Mouse (Mus musculus) MEL (cell line): ENCODE data around the gene Cpne9. TPM values are rescaled to one million over a fixed set of nuclear protein-coding genes. Genes with fewer than 3 reads are reported as not detected.

Experiments
- DNase-seq: peaks from one replicate; pipeline ENCODE4 v3.0.0; 2011; ENCODE audit warnings: low read depth, low spot score
- H3K27ac ChIP-seq: 2 replicates; pipeline ENCODE4 v1.5.1; 2012; ENCODE audit warnings: low read depth, mild to moderate bottlenecking, control low read depth, low read length, moderate library complexity; ENCODE audit not compliant: control insufficient read depth
- H3K27me3 ChIP-seq, 2 experiments: fragments of 150-350 bp in 1 of 2; sonication (generic) in 1 of 2; 2 replicates each; pipeline ENCODE4 v1.6.1; 2012; ENCODE audit warnings: low read length in 2 of 2, mild to moderate bottlenecking in 2 of 2, improper control_type of control experiment in 1 of 2, moderate library complexity in 1 of 2; ENCODE audit not compliant: insufficient read depth in 2 of 2, control insufficient read depth in 1 of 2
- H3K36me3 ChIP-seq, 2 experiments: 2 replicates each; pipeline ENCODE4 v1.6.1; 2012 to 2014; ENCODE audit warnings: low read length in 2 of 2, improper control_type of control experiment in 1 of 2, inconsistent platforms in 1 of 2, mild to moderate bottlenecking in 1 of 2; ENCODE audit not compliant: insufficient read depth in 2 of 2, control insufficient read depth in 1 of 2
- H3K4me1 ChIP-seq, 2 experiments: fragments of 150-350 bp in 1 of 2; sonication (generic) in 1 of 2; 2 replicates each; pipeline ENCODE4 v1.6.1; 2012; ENCODE audit warnings: low read length in 2 of 2, improper control_type of control experiment in 1 of 2, mild to moderate bottlenecking in 1 of 2; ENCODE audit not compliant: insufficient read depth in 2 of 2, control insufficient read depth in 1 of 2
- H3K4me3 ChIP-seq, 2 experiments: fragments of 150-350 bp in 1 of 2; sonication (generic) in 1 of 2; 2 replicates each; pipeline ENCODE4 v1.5.1; 2012; ENCODE audit warnings: low read depth in 2 of 2, low read length in 2 of 2, mild to moderate bottlenecking in 2 of 2, moderate library complexity in 2 of 2, control low read depth in 1 of 2, improper control_type of control experiment in 1 of 2; ENCODE audit not compliant: control insufficient read depth in 1 of 2, insufficient read depth in 1 of 2
- H3K79me2 ChIP-seq: 2 replicates; pipeline ENCODE4 v1.6.1; 2012; ENCODE audit warnings: mild to moderate bottlenecking, low read length, moderate library complexity; ENCODE audit not compliant: control insufficient read depth, poor library complexity, insufficient read depth
- H3K9ac ChIP-seq: 2 replicates; pipeline ENCODE4 v1.6.1; 2012; ENCODE audit warnings: low read depth, mild to moderate bottlenecking, control low read depth, low read length, moderate library complexity; ENCODE audit not compliant: control insufficient read depth, poor library complexity, severe bottlenecking
- H3K9me3 ChIP-seq: fragments of 150-350 bp; sonication (generic); replicated peaks from 2 replicates; pipeline ENCODE4 v1.6.1; 2012; ENCODE audit warnings: mild to moderate bottlenecking, low read length, improper control_type of control experiment, moderate library complexity; ENCODE audit not compliant: insufficient read depth
- CHD1 ChIP-seq: IDR thresholded peaks from 2 replicates; pipeline ENCODE4 v1.6.1; 2012; ENCODE audit warnings: low read depth, mild to moderate bottlenecking, inconsistent platforms, low read length, improper control_type of control experiment
- CHD2 ChIP-seq: IDR thresholded peaks from 2 replicates; pipeline ENCODE4 v1.6.1; 2011; ENCODE audit warnings: low read length, improper control_type of control experiment
- E2F4 ChIP-seq: IDR thresholded peaks from 2 replicates; pipeline ENCODE4 v1.6.1; 2011; ENCODE audit warnings: low read depth, low read length, improper control_type of control experiment, borderline replicate concordance
- ELF1 ChIP-seq: IDR thresholded peaks from 2 replicates; pipeline ENCODE4 v1.6.1; 2014; ENCODE audit warnings: low read depth, mild to moderate bottlenecking, inconsistent platforms, low read length, improper control_type of control experiment, moderate library complexity
- ETS1 ChIP-seq: IDR thresholded peaks from 2 replicates; pipeline ENCODE4 v1.6.1; 2012; ENCODE audit warnings: low read depth, mild to moderate bottlenecking, inconsistent platforms, low read length, improper control_type of control experiment, moderate library complexity
- GABPA ChIP-seq: IDR thresholded peaks from 2 replicates; pipeline ENCODE4 v1.6.1; 2012; ENCODE audit warnings: low read depth, mild to moderate bottlenecking, inconsistent platforms, low read length, improper control_type of control experiment, moderate library complexity
- JUND ChIP-seq: IDR thresholded peaks from 2 replicates; pipeline ENCODE4 v1.6.1; 2011; ENCODE audit warnings: low read depth, mild to moderate bottlenecking, improper control_type of control experiment, low read length
- MAFK ChIP-seq: IDR thresholded peaks from 2 replicates; pipeline ENCODE4 v1.6.1; 2011; ENCODE audit warnings: low read depth, mild to moderate bottlenecking, low read length, improper control_type of control experiment, borderline replicate concordance
- MYB ChIP-seq: IDR thresholded peaks from 2 replicates; pipeline ENCODE4 v1.6.1; 2011; ENCODE audit warnings: mild to moderate bottlenecking, low read depth, low read length, improper control_type of control experiment
- POLR2AphosphoS5 ChIP-seq: IDR thresholded peaks from 2 replicates; pipeline ENCODE4 v1.6.1; 2012; ENCODE audit warnings: low read depth, borderline replicate concordance, mild to moderate bottlenecking, inconsistent platforms, low read length, moderate library complexity, mixed read lengths
- RAD21 ChIP-seq: IDR thresholded peaks from 2 replicates; pipeline ENCODE4 v1.6.1; 2011; ENCODE audit warnings: mild to moderate bottlenecking, low read depth, low read length, improper control_type of control experiment
- SIN3A ChIP-seq: IDR thresholded peaks from 2 replicates; pipeline ENCODE4 v1.6.1; 2012; ENCODE audit warnings: low read length, improper control_type of control experiment, inconsistent platforms
- TCF12 ChIP-seq: IDR thresholded peaks from 2 replicates; pipeline ENCODE4 v1.6.1; 2014; ENCODE audit warnings: low read depth, mild to moderate bottlenecking, inconsistent platforms, low read length, improper control_type of control experiment, moderate library complexity
- USF1 ChIP-seq: IDR thresholded peaks from 2 replicates; pipeline ENCODE4 v1.6.1; 2014; ENCODE audit warnings: low read depth, mild to moderate bottlenecking, inconsistent platforms, low read length, improper control_type of control experiment, moderate library complexity
- ZC3H11A ChIP-seq: IDR thresholded peaks from 2 replicates; pipeline ENCODE4 v1.6.1; 2012; ENCODE audit warnings: low read depth, mild to moderate bottlenecking, inconsistent platforms, low read length, improper control_type of control experiment
- ZMIZ1 ChIP-seq: IDR thresholded peaks from 2 replicates; pipeline ENCODE4 v1.6.1; 2012; ENCODE audit warnings: low read depth, mild to moderate bottlenecking, inconsistent platforms, low read length, improper control_type of control experiment, moderate library complexity
- ZNF384 ChIP-seq: IDR thresholded peaks from 2 replicates; pipeline ENCODE4 v1.6.1; 2012; ENCODE audit warnings: low read depth, mild to moderate bottlenecking, inconsistent platforms, low read length, improper control_type of control experiment
- polyA plus RNA-seq, 2 experiments: library from polyadenylated mRNA; stranded (reverse) in 1 of 2; unstranded in 1 of 2; fragments of >175 nt in 1 of 2; fragments of >200 nt in 1 of 2; gene quantifications; 2 replicates each; pipeline versions ENCODE4 v1.2.1 to v1.2.4; 2012; ENCODE audit warnings: low replicate concordance in 2 of 2, low read depth in 1 of 2; ENCODE audit not compliant: insufficient read length in 2 of 2, insufficient read depth in 1 of 2, missing spikeins in 1 of 2
- total RNA-seq: library from RNA; depleted of rRNA; stranded (reverse); fragments of 300-350 nt; gene quantifications from 2 replicates; pipeline ENCODE4 v1.2.3, GENCODE M21; 2012

The Cpne9 gene
- total and polyA plus RNA-seq, 3 experiments = 1.3 to 1.6 TPM; not detected in 1

DNA sequence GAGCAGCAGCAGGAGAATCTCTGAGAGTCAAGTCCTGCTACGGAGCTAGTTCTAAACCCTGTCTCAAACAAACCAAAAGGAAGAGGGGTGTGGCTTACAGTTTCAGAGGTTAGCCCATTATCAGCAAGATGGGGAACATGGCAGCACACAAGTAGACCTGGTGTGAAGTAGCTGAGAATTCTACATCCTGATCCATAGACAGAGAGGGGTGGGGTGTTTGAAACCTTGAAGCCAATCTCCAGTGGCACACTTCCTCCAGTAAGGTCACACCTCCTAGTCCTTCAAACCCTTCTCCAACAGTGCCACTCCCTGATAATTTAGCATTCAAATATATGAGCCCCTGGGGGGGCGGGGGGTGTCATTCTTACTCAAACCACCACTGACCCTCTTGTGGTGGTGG, 13.9 kb downstream of the Cpne9 start:
- TF ChIP-seq MYB (no peak), E2F4 (no peak), SIN3A (no peak), ZMIZ1 (no peak), CHD2 (no peak), ZNF384 (no peak), ETS1 (no peak), TCF12 (no peak), CHD1 (no peak), ZC3H11A (no peak)
- Histone ChIP-seq H3K4me1 (peaks cover 14 to 19% of the 10 kb centered on the region in 2 experiments), H3K4me3 (no peak overlapping the region), H3K9ac (no peak overlapping the region), H3K9me3 (no peaks in the 10 kb centered on the region), H3K27me3 (no peaks in the 10 kb centered on the region), H3K36me3 (peaks cover 0 to 13% of the 10 kb centered on the region in 2 experiments; a peak in 2 of 4 replicates), H3K79me2 (no peaks in the 10 kb centered on the region), H3K27ac (no peak overlapping the region)
- DNase-seq = peak; percentile 50

DNA sequence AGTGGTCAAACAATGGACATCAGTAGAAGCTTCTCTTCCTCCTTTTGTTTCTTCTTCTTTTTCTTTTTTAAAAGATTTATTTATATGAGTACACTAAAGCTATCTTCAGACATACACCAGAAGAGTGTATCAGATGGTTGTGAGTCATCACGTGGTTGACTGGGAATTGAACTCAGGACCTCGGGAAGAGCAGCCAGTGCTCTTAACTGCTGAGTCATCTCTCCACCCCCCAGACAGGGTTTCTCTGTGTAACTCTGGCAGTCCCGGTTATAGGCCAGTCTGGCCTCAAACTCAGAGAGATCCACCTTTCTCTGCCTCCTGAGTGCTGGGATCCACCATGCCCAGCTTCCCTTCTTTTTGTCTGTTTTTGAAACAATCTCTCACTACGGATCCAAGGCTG, 14.5 kb downstream of the Cpne9 start:
- no peak overlapping the region for H3K4me3 ChIP-seq
- H3K36me3 ChIP-seq = peaks cover 0 to 15% of the 10 kb centered on the region in 2 experiments; a peak in 2 of 4 replicates
- H3K9ac ChIP-seq = no peak overlapping the region
- TF ChIP-seq RAD21 = no peak
- TF ChIP-seq ETS1 = peak; percentile 52; the same call in 1 of the 2 replicates
- no peak for TF ChIP-seq POLR2AphosphoS5
- TF ChIP-seq MYB = no peak
- TF ChIP-seq ZMIZ1 = no peak
- TF ChIP-seq JUND = no peak
- no peak for TF ChIP-seq CHD2
- peak; percentile 75; the same call in 1 of the 2 replicates for TF ChIP-seq USF1
- TF ChIP-seq GABPA = peak; percentile 66; the same call in 1 of the 2 replicates
- TF ChIP-seq MAFK = 0 out of 2 replicates have a peak, but pooled peaks have one; percentile 37
- no peak for TF ChIP-seq ELF1
- TF ChIP-seq, all 39 proteins: peak for 4
- peak; percentile 40 for DNase-seq
- Histone ChIP-seq H3K79me2 (no peaks in the 10 kb centered on the region), H3K27ac (no peak overlapping the region; the same call in 1 of the 2 replicates), H3K9me3 (no peaks in the 10 kb centered on the region), H3K27me3 (no peaks in the 10 kb centered on the region), H3K4me1 (peaks cover 16 to 24% of the 10 kb centered on the region in 2 experiments)
